Mouse (Mus musculus) gastrocnemius, adult 2 months (tissue): ENCODE results near the gene Tm9sf3. TPM values are rescaled to one million over a fixed set of nuclear protein-coding genes. Genes with fewer than 3 reads are reported as not detected.

Source experiments
- DNase-seq: peaks from one replicate; pipeline ENCODE4 v3.0.0; 2022
- H3K27ac ChIP-seq: fragments of 200-600 bp; 2 replicates; pipeline ENCODE4 v1.8.1; 2022; ENCODE audit warnings: mild to moderate bottlenecking
- H3K4me3 ChIP-seq: fragments of 200-600 bp; 2 replicates; pipeline ENCODE4 v1.8.1; 2022; ENCODE audit warnings: mild to moderate bottlenecking, moderate library complexity
- CTCF ChIP-seq: fragments of 200-600 bp; IDR thresholded peaks from 2 replicates; pipeline ENCODE4 v1.8.1; 2022; ENCODE audit warnings: antibody characterized with exemption, mild to moderate bottlenecking, moderate library complexity
- intact Hi-C: fragments of 180-260 bp; cut with DNase I; formaldehyde crosslinking; loops from one replicate; pipeline ENCODE4 v1.15.1; 2025
- total RNA-seq, 2 experiments: library from RNA; stranded (reverse); gene quantifications; 2 replicates each; pipeline ENCODE4 v1.2.3; 2021

Gene Tm9sf3
- total RNA-seq, 2 experiments from 2014 or later: 63.3 to 68.4 TPM

DNA sequence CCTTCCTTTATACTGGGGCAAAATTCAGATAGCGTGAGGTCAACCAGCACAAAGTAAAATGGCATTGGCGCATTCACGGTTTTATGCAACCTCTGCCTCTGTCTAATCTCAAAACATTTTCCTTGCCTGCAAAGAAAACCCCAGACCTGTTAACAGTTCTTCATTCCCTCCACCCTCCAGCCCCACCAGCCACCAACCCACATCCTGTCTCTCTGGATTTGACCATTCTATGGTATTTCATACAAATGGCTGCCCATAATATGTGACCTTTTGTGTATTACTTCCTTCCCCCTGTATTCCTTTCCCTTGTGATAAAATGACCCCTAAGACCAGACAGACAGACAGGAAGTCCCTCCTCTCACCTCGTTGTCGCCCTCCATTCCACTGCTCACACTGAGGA, 18.9 kb upstream of the Tm9sf3 start:
- no peak for DNase-seq
- no peak overlapping the region for H3K4me3 ChIP-seq

DNA sequence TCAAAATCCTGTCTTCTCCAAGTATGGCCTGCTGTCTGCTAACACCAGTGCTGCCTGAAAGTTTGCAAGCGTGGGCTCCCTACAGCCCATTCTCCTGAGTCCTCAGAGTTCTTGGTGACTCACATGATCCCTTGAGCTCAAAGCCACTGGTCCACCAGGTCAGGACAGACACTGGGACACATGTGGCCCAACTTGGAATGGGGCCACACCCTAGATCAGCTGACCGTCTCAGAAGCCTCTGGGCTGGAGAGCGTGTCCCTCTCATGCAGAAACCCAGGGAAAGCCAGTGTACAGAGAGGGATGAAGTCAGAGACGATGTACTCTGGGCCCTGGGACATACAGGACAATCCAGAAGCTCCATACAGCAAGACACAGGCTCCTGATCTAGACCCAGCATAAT, 18.4 kb upstream of the Tm9sf3 start:
- intact Hi-C loops: no loop called here
- Histone ChIP-seq H3K4me3 (no peak overlapping the region), H3K27ac (no peak overlapping the region)
- TF ChIP-seq CTCF: no peak
- DNase-seq: no peak

More for the DNA sequence above, 18.9 kb upstream of the Tm9sf3 start:
- TF ChIP-seq CTCF: no peak
- no peak overlapping the region for H3K27ac ChIP-seq
- intact Hi-C loops: no loop called here

DNA sequence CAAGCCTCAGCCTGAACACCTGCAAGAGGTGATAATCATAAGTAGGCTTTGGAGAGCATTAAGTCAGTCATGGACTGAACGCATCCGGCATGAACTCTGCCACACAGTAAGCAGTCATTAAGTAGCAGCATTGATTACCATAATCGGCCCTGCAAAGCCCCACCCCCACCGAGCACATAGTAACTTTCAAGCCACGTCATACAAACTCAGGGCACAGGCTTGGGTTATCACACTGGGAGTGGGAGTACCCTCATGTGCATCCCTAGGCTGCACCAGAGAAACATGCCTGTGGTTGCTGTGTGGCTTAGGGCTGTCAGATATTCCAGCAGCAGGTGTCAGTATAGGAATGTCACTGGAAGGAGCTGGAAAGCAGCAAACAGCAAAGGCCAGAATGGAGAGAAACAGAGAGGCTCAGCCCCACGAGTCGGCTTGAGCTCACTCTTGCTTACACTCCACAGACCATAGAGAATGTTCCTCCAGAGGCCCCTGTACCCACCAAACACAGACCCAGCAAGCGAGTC, 16.0 kb upstream of the Tm9sf3 start:
- H3K4me3 ChIP-seq: no peak overlapping the region
- no peak overlapping the region for H3K27ac ChIP-seq
- TF ChIP-seq CTCF: no peak
- DNase-seq: no peak
- intact Hi-C loops: no loop called here

DNA sequence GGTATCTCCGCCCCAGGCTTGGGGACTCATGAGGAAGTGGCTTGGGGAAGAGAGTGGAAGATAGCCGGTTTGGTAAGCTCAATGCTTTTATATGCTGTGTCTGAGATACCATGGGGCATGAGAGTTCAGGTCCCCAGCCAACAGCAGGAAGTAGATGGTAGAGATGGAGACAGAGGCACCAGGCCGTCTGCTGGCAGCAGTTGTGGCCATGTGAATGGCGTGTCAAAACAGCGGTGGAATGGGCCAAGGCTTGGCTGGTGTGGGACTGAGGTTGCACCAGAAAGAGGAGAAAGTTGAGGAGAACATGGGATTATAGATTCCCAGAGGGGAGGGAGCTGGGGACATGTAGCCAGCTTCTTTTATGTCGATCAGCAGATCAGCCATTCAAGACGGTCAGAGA, 14.8 kb upstream of the Tm9sf3 start:
- no peak for TF ChIP-seq CTCF
- Histone ChIP-seq H3K4me3 (no peak overlapping the region), H3K27ac (no peak overlapping the region)
- intact Hi-C loops: no loop called here
- no peak for DNase-seq

DNA sequence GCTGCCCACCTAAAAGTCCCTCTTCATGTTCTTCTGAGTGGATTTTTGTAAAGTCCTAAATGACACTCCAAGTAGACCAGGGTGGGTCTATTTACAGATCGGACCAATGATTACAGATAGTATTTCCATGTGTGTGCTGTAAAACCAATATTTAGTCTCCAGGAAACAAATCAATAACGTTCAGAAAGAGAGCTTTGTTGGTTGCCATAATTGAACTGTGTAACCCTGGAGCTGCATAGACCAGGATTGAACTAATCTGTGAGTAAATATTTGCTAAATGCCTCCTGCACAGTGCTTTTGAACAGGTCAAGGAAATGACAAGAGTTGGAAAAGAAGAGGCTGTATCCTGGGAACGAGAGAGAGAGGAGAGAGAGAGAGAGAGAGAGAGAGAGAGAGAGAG, 11.8 kb upstream of the Tm9sf3 start:
- no peak overlapping the region for H3K4me3 ChIP-seq
- no peak for TF ChIP-seq CTCF
- intact Hi-C loops: no loop called here
- H3K27ac ChIP-seq: no peak overlapping the region
- no peak for DNase-seq

DNA sequence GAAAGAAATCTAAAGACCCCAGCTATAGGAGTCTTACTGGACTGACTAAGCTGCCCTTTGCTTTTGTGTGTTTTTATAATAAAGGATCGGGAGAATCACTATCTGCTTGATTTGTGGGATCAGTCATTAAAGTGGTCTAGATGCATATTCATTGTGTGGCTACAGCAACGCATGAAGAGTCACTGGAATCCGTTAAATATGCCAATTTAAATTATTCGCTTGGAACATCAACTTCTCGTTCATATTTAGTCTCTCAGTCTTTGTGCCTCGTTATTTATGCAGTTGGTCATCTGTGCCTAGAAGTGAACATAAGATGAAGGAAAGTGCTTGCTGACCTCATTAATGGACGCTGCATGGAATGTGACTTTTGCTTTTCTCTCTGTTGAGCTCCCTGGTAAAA, 7.1 kb upstream of the Tm9sf3 start:
- no peak overlapping the region for H3K27ac ChIP-seq
- TF ChIP-seq CTCF: no peak
- intact Hi-C loops: no loop called here

DNA sequence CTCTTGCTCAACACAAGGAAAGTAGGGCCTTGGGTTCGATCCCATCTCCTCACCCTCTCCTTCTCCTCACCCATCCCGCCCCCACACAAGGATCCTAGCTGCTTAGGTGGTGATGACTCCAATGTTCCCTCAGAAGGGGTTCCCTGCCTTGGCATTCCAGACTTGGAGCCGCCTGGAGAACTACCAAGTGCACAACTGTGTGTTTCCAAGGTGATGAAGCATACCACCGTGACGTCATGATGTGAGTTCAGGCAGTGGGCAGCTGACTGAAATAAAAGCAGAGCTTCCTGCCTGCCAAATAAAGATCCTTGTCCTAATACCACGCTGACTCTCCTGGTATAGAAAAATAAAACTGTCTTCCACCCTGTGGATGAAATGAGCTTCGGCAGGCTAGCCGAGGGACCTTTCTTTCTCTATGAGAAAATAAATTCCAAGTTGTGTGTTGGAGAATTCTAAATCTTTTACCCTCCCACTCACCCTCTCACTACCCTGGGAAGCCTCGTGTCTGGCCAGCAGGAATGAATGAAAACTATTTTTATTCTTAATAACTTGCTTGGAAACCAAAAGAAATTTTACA, 6.4 kb upstream of the Tm9sf3 start:
- intact Hi-C loops: no loop called here
- Histone ChIP-seq H3K27ac (no peak overlapping the region), H3K4me3 (no peak overlapping the region)
- no peak for TF ChIP-seq CTCF
- no peak for DNase-seq

More for the DNA sequence above, 7.1 kb upstream of the Tm9sf3 start:
- H3K4me3 ChIP-seq: no peak overlapping the region
- DNase-seq: no peak

DNA sequence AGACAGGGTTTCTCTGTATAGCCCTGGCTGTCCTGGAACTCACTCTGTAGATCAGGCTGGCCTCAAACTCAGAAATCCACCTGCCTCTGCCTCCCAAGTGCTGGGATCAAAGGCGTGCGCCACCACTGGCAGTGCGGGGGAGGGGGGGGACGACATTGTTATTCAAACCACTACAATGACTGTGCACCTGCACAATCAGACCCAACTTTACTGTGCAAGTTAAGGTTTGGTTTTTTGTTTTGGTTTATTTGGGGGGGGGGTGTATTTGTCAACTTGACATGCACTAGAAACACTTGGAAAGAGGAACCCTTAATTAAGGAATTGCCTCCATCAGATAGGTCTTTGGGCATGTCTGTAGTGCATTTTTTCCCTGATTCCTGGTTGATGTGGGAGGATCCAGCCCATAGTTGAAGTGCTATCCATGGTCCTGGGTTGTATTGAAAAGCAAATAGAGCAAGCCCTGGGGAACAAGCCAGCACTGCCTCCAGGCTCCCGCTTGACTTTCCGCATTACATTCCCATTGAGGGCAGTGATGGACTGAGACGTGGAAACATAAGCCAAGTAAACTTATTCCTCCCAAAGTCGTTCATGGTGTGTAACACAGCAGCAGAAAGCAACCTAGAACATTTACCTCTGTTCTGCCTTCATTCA, 2.6 kb upstream of the Tm9sf3 start:
- no peak for TF ChIP-seq CTCF
- no peak for DNase-seq
- Histone ChIP-seq H3K27ac (no peak overlapping the region), H3K4me3 (no peak overlapping the region)
- intact Hi-C loops: no loop called here

DNA sequence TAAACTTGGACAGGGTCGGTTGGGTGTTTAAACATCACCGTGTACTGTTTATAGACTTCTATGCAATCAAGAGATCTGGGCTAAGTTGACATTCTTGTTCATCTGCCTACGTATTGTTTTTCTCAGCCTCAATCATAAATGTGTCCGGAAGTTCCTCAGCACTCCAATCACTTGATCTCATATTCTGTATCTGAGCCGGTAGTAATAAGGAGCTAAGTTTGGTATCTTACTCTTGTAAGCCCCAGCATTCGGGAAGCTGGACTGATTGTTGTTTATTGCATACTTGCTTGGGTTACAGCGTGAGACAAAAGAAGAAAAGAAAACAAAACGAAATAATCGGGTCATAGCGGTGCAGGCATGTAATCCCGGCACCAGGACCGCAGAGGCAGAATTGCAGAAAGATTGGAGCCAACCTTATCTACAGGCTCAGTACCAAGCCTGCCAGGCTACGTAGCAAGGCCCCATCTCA, 568 bp upstream of the Tm9sf3 start:
- no peak for TF ChIP-seq CTCF
- peak overlapping the region; percentile 99 for H3K27ac ChIP-seq
- DNase-seq: no peak
- intact Hi-C loops: no loop called here
- H3K4me3 ChIP-seq: peak overlapping the region; percentile 83

DNA sequence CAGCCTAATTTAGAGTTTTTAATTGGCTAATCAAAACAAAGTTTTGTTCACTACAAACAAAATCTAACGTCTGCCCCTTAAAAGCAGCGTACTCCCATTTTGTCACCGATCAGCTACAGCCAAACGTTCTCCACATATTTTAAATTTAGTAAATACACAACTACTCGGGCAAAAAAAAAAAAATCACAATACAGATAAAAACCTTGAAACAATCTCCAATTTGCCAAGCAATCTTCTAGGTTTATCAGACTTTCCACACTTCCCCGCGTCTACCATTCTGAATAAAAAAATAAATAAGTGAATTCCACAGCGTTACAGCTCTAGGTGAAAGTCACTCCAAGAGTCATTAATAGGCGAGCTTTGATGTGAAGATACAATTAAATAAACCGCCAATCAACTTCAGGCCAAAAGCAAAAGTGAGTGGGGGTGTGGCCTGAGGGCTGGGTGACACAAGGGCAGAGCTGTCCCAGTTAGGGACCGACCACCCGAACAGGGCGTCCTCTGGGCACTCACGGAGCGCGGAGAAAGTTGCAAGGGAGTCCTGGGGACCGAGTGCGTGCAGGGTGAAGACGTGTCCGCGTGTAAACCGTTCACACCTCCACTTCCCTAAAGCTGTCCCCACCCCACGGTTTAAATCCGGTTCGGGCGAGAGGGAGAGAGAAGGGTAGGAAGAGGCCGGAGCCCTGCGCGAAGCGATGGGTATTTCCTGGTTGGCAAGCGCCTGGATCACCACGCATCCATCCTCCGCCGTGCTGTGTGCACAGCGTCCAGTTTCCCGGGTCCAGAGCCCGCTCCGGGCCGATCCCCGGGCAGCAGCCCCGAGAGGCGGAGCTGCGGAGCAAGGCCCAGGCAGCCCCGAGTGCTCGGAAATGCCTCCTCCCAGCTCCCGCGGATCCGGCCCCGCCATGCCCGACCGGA, 826 bp downstream of the Tm9sf3 start:
- Histone ChIP-seq H3K4me3 (peak overlapping the region; percentile 83), H3K27ac (peak overlapping the region; percentile 99)
- intact Hi-C loops: no loop called here
- peak; percentile 4; the same call in 1 of the 2 replicates for TF ChIP-seq CTCF
- peak; percentile 85 for DNase-seq

DNA sequence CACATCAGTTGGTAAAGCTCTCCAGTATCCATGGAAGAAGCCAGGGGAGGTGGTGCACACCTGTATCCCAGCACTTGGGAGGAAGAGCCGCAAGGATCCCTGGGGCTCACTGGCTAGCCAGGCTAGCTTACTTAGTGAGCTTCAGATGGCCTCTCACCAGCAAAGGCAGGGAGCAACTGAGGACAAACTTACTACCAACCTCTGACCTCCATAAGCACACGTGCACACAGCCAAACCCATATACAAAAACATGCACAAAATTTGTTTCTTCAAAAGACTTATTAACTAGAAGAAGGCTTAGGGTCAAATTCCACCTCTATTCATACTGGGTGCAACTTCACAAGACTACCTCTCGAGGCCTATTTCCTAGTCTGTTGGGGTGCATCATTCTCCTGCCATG, 3.1 kb downstream of the Tm9sf3 start:
- TF ChIP-seq CTCF: no peak
- intact Hi-C loops: no loop called here
- H3K27ac ChIP-seq: no peak overlapping the region
- DNase-seq: no peak
- H3K4me3 ChIP-seq: no peak overlapping the region

DNA sequence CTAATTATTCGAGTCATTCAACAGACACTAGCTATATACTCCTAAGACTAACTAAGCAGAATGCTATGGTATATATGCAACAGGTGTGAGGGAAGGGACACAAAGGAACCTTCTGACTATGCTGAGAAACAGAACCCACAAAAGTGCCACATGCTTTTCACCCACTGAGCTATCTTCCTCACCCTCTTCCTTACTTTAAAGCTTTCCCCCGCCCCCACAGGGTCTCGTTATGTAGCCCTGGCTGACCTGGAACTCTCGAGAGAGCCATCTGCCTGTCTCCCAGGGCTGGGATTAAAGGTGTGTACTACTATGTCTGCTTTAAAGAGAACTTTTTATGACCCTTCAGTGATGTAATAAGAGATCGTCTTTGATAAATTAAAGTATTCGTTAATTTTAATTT, 4.5 kb downstream of the Tm9sf3 start:
- intact Hi-C loops: no loop called here
- TF ChIP-seq CTCF: no peak
- H3K4me3 ChIP-seq: no peak overlapping the region

DNA sequence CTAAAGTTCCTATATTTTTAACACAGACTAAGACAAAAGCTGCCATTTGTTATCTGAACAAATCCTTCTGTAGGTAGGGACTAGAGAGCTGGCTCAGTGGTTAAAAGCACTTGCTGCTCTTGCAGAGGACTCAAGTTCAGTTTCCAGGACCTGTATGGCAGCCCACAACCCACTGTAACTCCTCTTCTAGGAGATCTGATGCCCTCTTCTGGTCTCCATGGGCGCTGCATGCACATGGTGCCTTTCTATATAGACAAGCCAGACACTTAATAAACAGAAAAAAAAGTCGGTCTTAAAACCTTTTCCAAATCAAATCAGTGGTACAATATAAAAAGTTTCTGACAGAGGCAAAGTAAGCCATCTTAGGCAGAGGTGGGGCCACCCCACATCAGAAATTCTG, 5.1 kb downstream of the Tm9sf3 start:
- peak; percentile 63 for TF ChIP-seq CTCF
- intact Hi-C loops: no loop called here
- no peak overlapping the region for H3K27ac ChIP-seq
- no peak overlapping the region for H3K4me3 ChIP-seq
- peak; percentile 32 for DNase-seq

More for the DNA sequence above, 4.5 kb downstream of the Tm9sf3 start:
- no peak for DNase-seq
- no peak overlapping the region for H3K27ac ChIP-seq
